Mouse (Mus musculus) midbrain, embryonic 12.5 days (tissue): ENCODE results near the gene Cfap43. TPM values are rescaled to one million over a fixed set of nuclear protein-coding genes. Genes with fewer than 3 reads are reported as not detected.

Experiments
- ATAC-seq: fragments of 200-750 bp; cut with Nextera tagmentation; 2 replicates; pipeline ENCODE4 v1.8.0; 2017; ENCODE audit warnings: low read depth, moderate TSS enrichment, moderate library complexity; ENCODE audit not compliant: low FRiP score
- H3K27ac ChIP-seq: fragments of 300-500 bp; sonication (generic); replicated peaks from 2 replicates; pipeline ENCODE4 v1.5.1; 2016; ENCODE audit warnings: mild to moderate bottlenecking
- H3K27me3 ChIP-seq: fragments of 300-500 bp; sonication (generic); 2 replicates; pipeline ENCODE4 v1.6.1; 2016; ENCODE audit warnings: mild to moderate bottlenecking
- H3K36me3 ChIP-seq: fragments of 300-500 bp; sonication (generic); 2 replicates; pipeline ENCODE4 v1.6.1; 2016
- H3K4me1 ChIP-seq: fragments of 300-500 bp; sonication (generic); 2 replicates; pipeline ENCODE4 v1.6.1; 2016
- H3K4me2 ChIP-seq: fragments of 300-500 bp; sonication (generic); replicated peaks from 2 replicates; pipeline ENCODE4 v1.6.1; 2016; ENCODE audit warnings: mild to moderate bottlenecking, moderate library complexity
- H3K4me3 ChIP-seq: fragments of 300-500 bp; sonication (generic); 2 replicates; pipeline ENCODE4 v1.5.1; 2016; ENCODE audit warnings: mild to moderate bottlenecking
- H3K9ac ChIP-seq: fragments of 300-500 bp; sonication (generic); replicated peaks from 2 replicates; pipeline ENCODE4 v1.6.1; 2016; ENCODE audit warnings: mild to moderate bottlenecking, moderate library complexity
- H3K9me3 ChIP-seq: fragments of 300-500 bp; sonication (generic); 2 replicates; pipeline ENCODE4 v1.6.1; 2016; ENCODE audit warnings: mild to moderate bottlenecking
- WGBS: fragments of 180-500 bp; shearing (Covaris S2); methylation state at CpG from one replicate; pipeline ENCODE4 v1.1.7; 2016; 5-methylcytosine and 5-hydroxymethylcytosine counted together
- polyA plus RNA-seq: library from polyadenylated mRNA; unstranded; fragments of >200 nt; fragmentation: Nextera tagmentation; extraction: Ambion mirVana; gene quantifications from 2 replicates; pipeline ENCODE4 v1.2.1, GENCODE M21; 2016

The Cfap43 gene
- polyA plus RNA-seq, 1 experiment from 2014 or later: 0.13 TPM

GRCm38 (mm10) chr19:47882151-47882881, 36.8 kb downstream of the Cfap43 start:
- H3K27ac ChIP-seq: no peak overlapping the region
- 29% methylated on average over 11 of the region's 11 CpGs for WGBS
- ATAC-seq: peak; percentile 81

GRCm38 (mm10) chr19:47881538-47881937, 37.5 kb downstream of the Cfap43 start:
- no peak overlapping the region for H3K4me3 ChIP-seq
- WGBS: 82% methylated on average over 7 of the region's 7 CpGs
- H3K9ac ChIP-seq: no peak overlapping the region
- no peak overlapping the region for H3K27ac ChIP-seq
- no peaks in the 10 kb centered on the region for H3K9me3 ChIP-seq
- H3K4me1 ChIP-seq: no peaks in the 10 kb centered on the region
- no peaks in the 10 kb centered on the region for H3K27me3 ChIP-seq
- ATAC-seq: no peak
- no peaks in the 10 kb centered on the region for H3K36me3 ChIP-seq
- no peak overlapping the region for H3K4me2 ChIP-seq

More at GRCm38 (mm10) chr19:47882151-47882881, 36.8 kb downstream of the Cfap43 start:
- no peaks in the 10 kb centered on the region for H3K27me3 ChIP-seq
- no peaks in the 10 kb centered on the region for H3K4me1 ChIP-seq
- H3K9me3 ChIP-seq: no peaks in the 10 kb centered on the region
- H3K4me2 ChIP-seq: no peak overlapping the region
- H3K9ac ChIP-seq: no peak overlapping the region
- no peaks in the 10 kb centered on the region for H3K36me3 ChIP-seq
- H3K4me3 ChIP-seq: no peak overlapping the region

- H3K27me3 ChIP-seq: no peaks in the 10 kb centered on the region
- WGBS: 80% methylated on average over 15 of the region's 15 CpGs
- no peak for ATAC-seq
Observed at GRCm38 (mm10) chr19:47876252-47876651, 42.8 kb downstream of the Cfap43 start.

GRCm38 (mm10) chr19:47871515-47871914, 47.6 kb downstream of the Cfap43 start:
- no peak for ATAC-seq
- H3K27ac ChIP-seq: no peak overlapping the region
- WGBS: 22% methylated on average over 10 of the region's 10 CpGs
- H3K27me3 ChIP-seq: no peaks in the 10 kb centered on the region; the same call in 1 of the 2 replicates
- no peak overlapping the region for H3K9ac ChIP-seq
- no peaks in the 10 kb centered on the region for H3K4me1 ChIP-seq
- H3K36me3 ChIP-seq: no peaks in the 10 kb centered on the region
- H3K4me3 ChIP-seq: no peak overlapping the region
- H3K4me2 ChIP-seq: no peak overlapping the region
- H3K9me3 ChIP-seq: no peaks in the 10 kb centered on the region

More at GRCm38 (mm10) chr19:47876252-47876651, 42.8 kb downstream of the Cfap43 start:
- Histone ChIP-seq H3K36me3 (no peaks in the 10 kb centered on the region), H3K4me2 (no peak overlapping the region), H3K9ac (no peak overlapping the region), H3K9me3 (no peaks in the 10 kb centered on the region), H3K4me1 (no peaks in the 10 kb centered on the region), H3K27ac (no peak overlapping the region), H3K4me3 (no peak overlapping the region)

- H3K9ac ChIP-seq: no peak overlapping the region
- peaks cover 2% of the 10 kb centered on the region; the same call in 1 of the 2 replicates for H3K4me1 ChIP-seq
- H3K27me3 ChIP-seq: no peaks in the 10 kb centered on the region; the same call in 1 of the 2 replicates
- no peaks in the 10 kb centered on the region for H3K9me3 ChIP-seq
- H3K27ac ChIP-seq: no peak overlapping the region
- no peak overlapping the region for H3K4me3 ChIP-seq
- no peak for ATAC-seq
- no peaks in the 10 kb centered on the region for H3K36me3 ChIP-seq
- 71% methylated on average over 7 of the region's 7 CpGs for WGBS
- no peak overlapping the region for H3K4me2 ChIP-seq
Observed at GRCm38 (mm10) chr19:47870102-47870666, 48.9 kb downstream of the Cfap43 start.

GRCm38 (mm10) chr19:47869516-47869915, 49.6 kb downstream of the Cfap43 start:
- WGBS: 76% methylated on average over 3 of the region's 3 CpGs
- Histone ChIP-seq H3K4me1 (peaks cover 7% of the 10 kb centered on the region), H3K9me3 (no peaks in the 10 kb centered on the region), H3K9ac (no peak overlapping the region), H3K27ac (no peak overlapping the region), H3K27me3 (no peaks in the 10 kb centered on the region; the same call in 1 of the 2 replicates), H3K4me2 (no peak overlapping the region), H3K4me3 (no peak overlapping the region), H3K36me3 (no peaks in the 10 kb centered on the region)
- ATAC-seq: no peak

GRCm38 (mm10) chr19:47868951-47869350, 50.1 kb downstream of the Cfap43 start:
- H3K4me3 ChIP-seq: no peak overlapping the region
- ATAC-seq: no peak
- no peak overlapping the region for H3K27ac ChIP-seq
- no peaks in the 10 kb centered on the region; the same call in 1 of the 2 replicates for H3K27me3 ChIP-seq
- H3K4me1 ChIP-seq: peaks cover 7% of the 10 kb centered on the region
- no peak overlapping the region for H3K4me2 ChIP-seq
- 79% methylated on average over 4 of the region's 4 CpGs for WGBS
- no peak overlapping the region for H3K9ac ChIP-seq
- no peaks in the 10 kb centered on the region for H3K36me3 ChIP-seq
- no peaks in the 10 kb centered on the region for H3K9me3 ChIP-seq

- 81% methylated on average over 4 of the region's 4 CpGs for WGBS
- Histone ChIP-seq H3K27ac (no peak overlapping the region), H3K36me3 (no peaks in the 10 kb centered on the region), H3K9ac (no peak overlapping the region), H3K27me3 (no peaks in the 10 kb centered on the region; the same call in 1 of the 2 replicates), H3K9me3 (no peaks in the 10 kb centered on the region), H3K4me1 (peaks cover 7% of the 10 kb centered on the region), H3K4me3 (no peak overlapping the region), H3K4me2 (no peak overlapping the region)
- ATAC-seq: no peak
Observed at GRCm38 (mm10) chr19:47867628-47868175, 51.4 kb downstream of the Cfap43 start.

GRCm38 (mm10) chr19:47865353-47865947, 53.6 kb downstream of the Cfap43 start, which contains the start of gene Gsto2:
Gsto2 (plus strand) TSS chr19:47865534.
- Histone ChIP-seq H3K36me3 (no peaks in the 10 kb centered on the region), H3K4me1 (peaks cover 7% of the 10 kb centered on the region), H3K4me2 (peak within 1 kb of the TSS; percentile 84), H3K9me3 (no peaks in the 10 kb centered on the region), H3K9ac (peak within 1 kb of the TSS; percentile 77), H3K27me3 (no peaks in the 10 kb centered on the region; the same call in 1 of the 2 replicates), H3K27ac (peak within 1 kb of the TSS; percentile 83), H3K4me3 (peak within 1 kb of the TSS; percentile 73)
- WGBS: under 1% methylated on average over 49 of the region's 49 CpGs
- ATAC-seq: peak; percentile 100

- Histone ChIP-seq H3K27me3 (no peaks in the 10 kb centered on the region), H3K4me3 (peak overlapping the region; percentile 73), H3K9ac (peak overlapping the region; percentile 77; the same call in 1 of the 2 replicates), H3K27ac (no peak overlapping the region), H3K4me1 (peaks cover 7% of the 10 kb centered on the region), H3K9me3 (no peaks in the 10 kb centered on the region), H3K36me3 (no peaks in the 10 kb centered on the region), H3K4me2 (peak overlapping the region; percentile 84)
- ATAC-seq: no peak
- WGBS: 85% methylated on average over 7 of the region's 7 CpGs
Observed at GRCm38 (mm10) chr19:47864721-47865120, 54.4 kb downstream of the Cfap43 start.

GRCm38 (mm10) chr19:47864051-47864450, 55.0 kb downstream of the Cfap43 start:
- H3K36me3 ChIP-seq: no peaks in the 10 kb centered on the region
- no peaks in the 10 kb centered on the region for H3K27me3 ChIP-seq
- no peak overlapping the region for H3K4me3 ChIP-seq
- no peak overlapping the region for H3K4me2 ChIP-seq
- H3K9me3 ChIP-seq: no peaks in the 10 kb centered on the region
- H3K4me1 ChIP-seq: peaks cover 7% of the 10 kb centered on the region
- no peak overlapping the region for H3K9ac ChIP-seq
- 94% methylated on average over 9 of the region's 9 CpGs for WGBS
- H3K27ac ChIP-seq: no peak overlapping the region
- ATAC-seq: no peak

GRCm38 (mm10) chr19:47862581-47862980, 56.5 kb downstream of the Cfap43 start:
- Histone ChIP-seq H3K4me2 (no peak overlapping the region), H3K4me1 (peaks cover 7% of the 10 kb centered on the region), H3K9ac (no peak overlapping the region), H3K36me3 (no peaks in the 10 kb centered on the region), H3K9me3 (no peaks in the 10 kb centered on the region), H3K27me3 (no peaks in the 10 kb centered on the region), H3K27ac (no peak overlapping the region), H3K4me3 (no peak overlapping the region)
- no peak for ATAC-seq
- 96% methylated on average over 3 of the region's 3 CpGs for WGBS
